Mouse (Mus musculus) hindbrain, embryonic 13.5 days (tissue): ENCODE data around the gene Celf2. TPM values are rescaled to one million over a fixed set of nuclear protein-coding genes. Genes with fewer than 3 reads are reported as not detected.

Experiments used
- ATAC-seq: fragments of 200-750 bp; cut with Nextera tagmentation; 2 replicates; pipeline ENCODE4 v1.8.0; 2017; ENCODE audit warnings: moderate TSS enrichment; ENCODE audit not compliant: low FRiP score
- H3K27ac ChIP-seq: fragments of 300-500 bp; sonication (generic); 2 replicates; pipeline ENCODE4 v1.5.1; 2015; ENCODE audit warnings: inconsistent platforms, mild to moderate bottlenecking, moderate library complexity
- H3K27me3 ChIP-seq: fragments of 300-500 bp; sonication (generic); 2 replicates; pipeline ENCODE4 v1.6.1; 2015; ENCODE audit warnings: mild to moderate bottlenecking, inconsistent platforms
- H3K36me3 ChIP-seq: fragments of 300-500 bp; sonication (generic); 2 replicates; pipeline ENCODE4 v1.6.1; 2015; ENCODE audit warnings: mild to moderate bottlenecking, inconsistent platforms
- H3K4me1 ChIP-seq: fragments of 300-500 bp; sonication (generic); replicated peaks from 2 replicates; pipeline ENCODE4 v1.6.1; 2015; ENCODE audit warnings: inconsistent platforms
- H3K4me2 ChIP-seq: fragments of 300-500 bp; sonication (generic); 2 replicates; pipeline ENCODE4 v1.6.1; 2015; ENCODE audit warnings: inconsistent platforms, mild to moderate bottlenecking, moderate library complexity
- H3K4me3 ChIP-seq: fragments of 300-500 bp; sonication (generic); 2 replicates; pipeline ENCODE4 v1.5.1; 2015; ENCODE audit warnings: mild to moderate bottlenecking, inconsistent platforms
- H3K9ac ChIP-seq: fragments of 300-500 bp; sonication (generic); 2 replicates; pipeline ENCODE4 v1.6.1; 2015; ENCODE audit warnings: mild to moderate bottlenecking, inconsistent platforms
- H3K9me3 ChIP-seq: fragments of 300-500 bp; sonication (generic); 2 replicates; pipeline ENCODE4 v1.6.1; 2016; ENCODE audit warnings: inconsistent platforms
- WGBS: fragments of 180-500 bp; shearing (Covaris S2); methylation state at CpG from one replicate; pipeline ENCODE4 v1.1.7; 2015; 5-methylcytosine and 5-hydroxymethylcytosine counted together
- polyA plus RNA-seq: library from polyadenylated mRNA; unstranded; fragments of >200 nt; fragmentation: Nextera tagmentation; extraction: Ambion mirVana; gene quantifications from 2 replicates; pipeline ENCODE4 v1.2.1, GENCODE M21; 2015

Gene Celf2
- polyA plus RNA-seq, 1 experiment from 2014 or later, result 164 TPM

DNA sequence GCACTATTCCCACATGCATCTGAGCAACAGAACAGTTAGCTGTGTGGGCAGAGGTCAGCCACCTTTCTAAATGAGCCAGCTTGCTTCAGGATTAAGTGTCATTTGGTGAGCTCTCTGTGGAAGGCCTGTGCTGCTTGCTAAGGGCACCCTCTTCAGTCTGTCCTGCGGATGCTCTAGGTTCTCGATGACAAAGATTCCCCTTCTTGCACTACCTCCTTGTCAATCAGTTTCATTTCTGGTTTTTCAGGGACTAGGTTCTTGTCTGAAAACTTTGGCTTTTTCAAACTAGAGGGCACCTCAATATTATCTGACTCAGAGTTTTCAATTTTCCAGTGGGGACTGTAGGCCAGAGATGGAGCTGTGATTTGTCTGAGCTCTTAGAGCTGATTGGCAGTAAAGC, 949.8 kb downstream of the Celf2 start:
- no peak for ATAC-seq
- Histone ChIP-seq H3K4me1 (no peaks in the 10 kb centered on the region), H3K36me3 (peaks cover 15% of the 10 kb centered on the region), H3K4me3 (no peak overlapping the region), H3K27me3 (no peaks in the 10 kb centered on the region), H3K4me2 (no peak overlapping the region), H3K27ac (no peak overlapping the region), H3K9ac (no peak overlapping the region), H3K9me3 (no peaks in the 10 kb centered on the region)
- 93% methylated on average over 2 of the region's 2 CpGs for WGBS

DNA sequence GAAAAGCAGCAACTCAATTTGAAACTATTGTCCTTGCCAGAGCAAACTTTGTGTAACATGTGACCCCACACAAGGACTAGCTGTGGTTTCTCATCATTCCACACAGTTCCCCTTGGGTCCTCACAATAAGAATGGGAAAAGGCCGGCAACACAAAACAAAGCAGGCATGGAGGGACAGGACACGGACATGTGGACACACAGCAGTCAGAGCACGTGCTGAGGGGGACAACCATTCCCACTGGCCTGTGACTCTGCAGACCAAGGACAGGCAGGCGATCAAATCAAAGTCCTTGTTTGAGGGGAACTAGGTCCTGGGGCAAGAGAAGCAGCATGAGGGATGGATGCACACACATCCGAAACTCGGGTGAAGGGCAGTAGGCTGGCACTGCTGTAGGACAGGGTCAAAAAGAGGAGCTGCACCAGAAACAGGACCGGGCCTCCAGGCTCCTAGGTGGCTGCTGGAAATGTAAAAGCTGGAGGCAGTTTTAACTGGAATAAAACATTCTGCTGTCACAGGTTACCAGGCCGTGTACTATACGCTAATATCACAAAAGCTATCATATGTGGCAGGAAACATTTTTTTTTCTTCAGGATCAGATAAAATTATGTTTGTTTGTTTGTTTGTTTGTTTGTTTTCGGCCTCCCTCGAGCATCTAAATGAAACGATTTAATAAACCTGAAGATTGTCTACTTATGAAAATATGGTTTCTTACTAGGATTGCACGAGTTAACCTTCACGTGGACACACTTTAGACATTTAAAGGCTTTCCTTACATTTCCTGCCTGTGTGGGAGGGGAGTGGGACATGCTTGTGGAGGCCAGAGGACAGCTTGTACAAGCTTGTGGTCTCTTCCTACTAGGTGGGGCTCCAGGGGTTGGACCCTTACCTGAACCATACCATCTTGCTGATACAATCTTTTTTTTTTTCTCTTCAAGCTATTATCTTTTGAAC, 950.8 kb downstream of the Celf2 start:
- Histone ChIP-seq H3K4me3 (no peak overlapping the region), H3K4me1 (no peaks in the 10 kb centered on the region), H3K4me2 (no peak overlapping the region), H3K9ac (no peak overlapping the region), H3K36me3 (peaks cover 17% of the 10 kb centered on the region), H3K27me3 (no peaks in the 10 kb centered on the region), H3K27ac (no peak overlapping the region; the same call in 1 of the 2 replicates), H3K9me3 (no peaks in the 10 kb centered on the region)
- WGBS, result 83% methylated on average over 14 of the region's 14 CpGs
- no peak for ATAC-seq

DNA sequence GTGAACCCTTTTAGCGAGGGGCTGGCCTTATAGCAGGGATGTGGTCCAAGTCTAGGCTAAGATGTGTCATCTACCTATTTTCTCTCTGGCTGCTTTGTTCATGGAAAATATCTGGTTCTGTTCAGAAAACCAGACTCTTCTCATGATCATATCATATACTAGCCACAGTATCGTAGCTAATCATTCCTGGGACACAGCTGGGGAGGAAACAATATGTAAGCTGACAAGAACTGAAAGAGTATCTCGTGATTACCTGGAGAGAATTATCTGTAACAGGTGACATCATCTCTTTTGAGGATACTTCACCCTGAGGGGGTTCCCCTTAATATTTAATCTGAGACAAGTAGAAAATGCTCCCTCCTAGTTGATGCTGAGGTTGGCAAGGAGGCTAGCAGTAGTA, 951.6 kb downstream of the Celf2 start:
- no peak for ATAC-seq
- no peaks in the 10 kb centered on the region for H3K9me3 ChIP-seq
- H3K4me3 ChIP-seq, result no peak overlapping the region
- no peak overlapping the region for H3K27ac ChIP-seq
- H3K27me3 ChIP-seq, result no peaks in the 10 kb centered on the region
- no peaks in the 10 kb centered on the region for H3K4me1 ChIP-seq
- no peak overlapping the region for H3K9ac ChIP-seq
- WGBS, result 77% methylated on average over 3 of the region's 3 CpGs
- no peak overlapping the region for H3K4me2 ChIP-seq
- peaks cover 21% of the 10 kb centered on the region for H3K36me3 ChIP-seq

- ATAC-seq, result no peak
- H3K4me1 ChIP-seq, result no peaks in the 10 kb centered on the region
- no peak overlapping the region for H3K4me3 ChIP-seq
- peaks cover 21% of the 10 kb centered on the region for H3K36me3 ChIP-seq
- WGBS, result 99% methylated on average over 2 of the region's 2 CpGs
- no peak overlapping the region for H3K9ac ChIP-seq
- no peak overlapping the region for H3K4me2 ChIP-seq
- H3K27ac ChIP-seq, result no peak overlapping the region
- no peaks in the 10 kb centered on the region for H3K27me3 ChIP-seq
- no peaks in the 10 kb centered on the region for H3K9me3 ChIP-seq
Observed at GRCm38 (mm10) chr2:6556913-6557312, 952.5 kb downstream of the Celf2 start.

DNA sequence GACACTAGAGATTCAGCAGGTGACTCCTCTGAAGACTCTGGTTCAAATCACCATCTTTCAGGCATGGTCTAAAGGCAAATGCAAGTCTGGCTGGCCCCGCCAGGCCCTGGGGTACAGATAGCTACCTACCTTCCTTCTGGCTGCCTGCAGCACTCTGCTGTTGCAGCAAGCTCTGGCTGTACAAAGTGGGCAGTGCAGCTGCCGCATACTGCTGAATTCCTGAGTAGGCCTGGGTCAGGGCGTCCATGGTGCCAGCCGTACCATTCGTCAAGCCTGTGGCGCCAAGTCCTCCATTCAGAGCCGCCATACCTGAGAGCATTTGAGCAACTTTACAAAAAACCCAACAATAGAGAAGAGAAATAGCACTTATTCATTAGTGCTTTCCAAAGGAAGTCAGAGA, 955.7 kb downstream of the Celf2 start:
- Histone ChIP-seq H3K4me3 (no peak overlapping the region), H3K4me1 (no peaks in the 10 kb centered on the region), H3K9ac (no peak overlapping the region), H3K27me3 (no peaks in the 10 kb centered on the region), H3K27ac (no peak overlapping the region), H3K9me3 (no peaks in the 10 kb centered on the region), H3K4me2 (no peak overlapping the region), H3K36me3 (peaks cover 13% of the 10 kb centered on the region)
- 49% methylated on average over 7 of the region's 7 CpGs for WGBS
- ATAC-seq, result no peak

DNA sequence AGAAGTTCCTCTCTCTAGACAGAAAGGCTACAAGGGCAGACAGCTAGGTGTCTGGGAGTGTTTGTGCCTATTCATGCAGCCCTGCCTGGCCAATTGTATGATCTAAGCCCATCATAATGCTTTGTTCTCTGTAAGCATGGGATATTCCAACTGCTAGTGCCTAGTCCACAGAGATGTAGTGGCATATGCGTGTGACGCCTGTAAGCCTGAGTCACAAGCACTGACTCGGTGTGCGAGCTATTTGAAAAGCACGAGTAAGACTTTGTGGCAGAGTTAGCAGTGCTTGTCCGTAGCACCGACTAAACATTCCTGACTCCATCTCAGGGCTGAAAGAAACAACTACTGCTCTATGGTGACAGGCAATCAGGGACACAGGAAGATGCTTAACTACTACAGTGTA, 960.1 kb downstream of the Celf2 start:
- Histone ChIP-seq H3K27ac (no peak overlapping the region), H3K4me3 (no peak overlapping the region), H3K9me3 (no peaks in the 10 kb centered on the region), H3K4me1 (peaks cover 23% of the 10 kb centered on the region), H3K36me3 (peaks cover 16% of the 10 kb centered on the region), H3K4me2 (no peak overlapping the region), H3K27me3 (no peaks in the 10 kb centered on the region), H3K9ac (no peak overlapping the region)
- WGBS, result 88% methylated on average over 7 of the region's 7 CpGs
- no peak for ATAC-seq

DNA sequence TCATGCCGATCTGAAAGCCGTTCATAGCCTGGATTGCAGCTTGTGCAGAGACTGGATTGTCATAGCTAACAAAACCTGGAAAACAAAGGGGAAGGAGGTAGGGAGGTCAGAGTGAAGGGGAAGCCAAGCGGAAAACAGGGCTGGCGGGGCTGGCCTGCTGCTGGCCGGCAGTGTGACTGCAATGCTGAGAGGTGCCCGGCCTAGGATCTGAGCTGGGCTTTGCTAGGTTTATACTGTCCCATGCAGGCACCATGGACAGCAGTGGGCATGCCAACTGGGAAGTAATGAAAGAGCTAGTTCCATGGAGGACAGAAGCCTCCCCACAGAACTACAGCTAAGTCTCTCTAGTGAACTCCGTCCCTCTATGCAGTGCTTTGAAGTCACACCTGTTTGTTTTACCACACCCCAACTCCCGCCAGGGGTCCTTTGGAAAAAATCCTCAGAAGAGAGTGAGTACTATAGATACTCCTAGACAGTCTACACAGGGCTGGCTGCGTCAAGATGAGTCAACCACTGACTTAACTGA, 962.2 kb downstream of the Celf2 start:
- WGBS, result 17% methylated on average over 9 of the region's 9 CpGs

GRCm38 (mm10) chr2:6546462-6547138, 962.8 kb downstream of the Celf2 start:
- 0 out of 2 replicates have a peak, but pooled peaks have one; percentile 37 for ATAC-seq
- H3K4me1 ChIP-seq, result peaks cover 23% of the 10 kb centered on the region
- peak overlapping the region; percentile 43 for H3K9ac ChIP-seq
- 28% methylated on average over 14 of the region's 14 CpGs for WGBS
- H3K9me3 ChIP-seq, result no peaks in the 10 kb centered on the region
- peaks cover 9% of the 10 kb centered on the region for H3K36me3 ChIP-seq
- H3K4me2 ChIP-seq, result no peak overlapping the region
- H3K27ac ChIP-seq, result peak overlapping the region; percentile 76
- H3K4me3 ChIP-seq, result no peak overlapping the region
- no peaks in the 10 kb centered on the region for H3K27me3 ChIP-seq

More for the DNA sequence above, 962.2 kb downstream of the Celf2 start:
- H3K27ac ChIP-seq, result peak overlapping the region; percentile 76
- ATAC-seq, result peak; percentile 83
- peak overlapping the region; percentile 43 for H3K9ac ChIP-seq
- H3K27me3 ChIP-seq, result no peaks in the 10 kb centered on the region
- peaks cover 9% of the 10 kb centered on the region for H3K36me3 ChIP-seq
- peaks cover 23% of the 10 kb centered on the region for H3K4me1 ChIP-seq
- no peak overlapping the region for H3K4me2 ChIP-seq
- H3K9me3 ChIP-seq, result no peaks in the 10 kb centered on the region
- H3K4me3 ChIP-seq, result no peak overlapping the region

GRCm38 (mm10) chr2:6545127-6545931, 964.0 kb downstream of the Celf2 start:
- no peak for ATAC-seq
- Histone ChIP-seq H3K27me3 (no peaks in the 10 kb centered on the region), H3K4me3 (no peak overlapping the region), H3K4me1 (peaks cover 26% of the 10 kb centered on the region), H3K9me3 (no peaks in the 10 kb centered on the region), H3K27ac (peak overlapping the region; percentile 6; the same call in 1 of the 2 replicates), H3K4me2 (no peak overlapping the region), H3K36me3 (peaks cover 20% of the 10 kb centered on the region), H3K9ac (no peak overlapping the region)
- 27% methylated on average over 10 of the region's 10 CpGs for WGBS

DNA sequence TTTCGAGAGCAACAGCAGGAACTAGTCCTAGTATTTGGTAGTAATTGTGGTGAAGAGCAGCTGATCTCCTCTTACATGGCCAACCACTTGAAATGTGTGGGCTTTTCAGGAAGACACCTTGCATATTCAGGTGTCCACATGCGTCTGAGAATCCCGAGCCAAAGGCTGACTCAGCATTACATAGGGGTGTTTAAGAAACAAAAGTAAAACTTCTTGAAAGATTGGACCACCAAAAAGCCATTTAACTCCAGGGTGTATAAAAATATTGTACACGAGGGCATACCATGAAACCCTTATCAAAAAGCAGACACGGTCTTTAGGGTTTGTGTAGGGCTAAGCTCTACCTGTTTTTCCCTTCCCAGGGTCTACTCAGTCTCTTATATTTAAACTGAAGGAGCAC, 965.7 kb downstream of the Celf2 start:
- no peak overlapping the region for H3K27ac ChIP-seq
- no peaks in the 10 kb centered on the region for H3K9me3 ChIP-seq
- ATAC-seq, result no peak
- H3K27me3 ChIP-seq, result no peaks in the 10 kb centered on the region
- 94% methylated on average over 5 of the region's 5 CpGs for WGBS
- H3K9ac ChIP-seq, result no peak overlapping the region
- no peak overlapping the region for H3K4me2 ChIP-seq
- no peak overlapping the region for H3K4me3 ChIP-seq
- peaks cover 26% of the 10 kb centered on the region for H3K4me1 ChIP-seq
- H3K36me3 ChIP-seq, result peaks cover 14% of the 10 kb centered on the region

DNA sequence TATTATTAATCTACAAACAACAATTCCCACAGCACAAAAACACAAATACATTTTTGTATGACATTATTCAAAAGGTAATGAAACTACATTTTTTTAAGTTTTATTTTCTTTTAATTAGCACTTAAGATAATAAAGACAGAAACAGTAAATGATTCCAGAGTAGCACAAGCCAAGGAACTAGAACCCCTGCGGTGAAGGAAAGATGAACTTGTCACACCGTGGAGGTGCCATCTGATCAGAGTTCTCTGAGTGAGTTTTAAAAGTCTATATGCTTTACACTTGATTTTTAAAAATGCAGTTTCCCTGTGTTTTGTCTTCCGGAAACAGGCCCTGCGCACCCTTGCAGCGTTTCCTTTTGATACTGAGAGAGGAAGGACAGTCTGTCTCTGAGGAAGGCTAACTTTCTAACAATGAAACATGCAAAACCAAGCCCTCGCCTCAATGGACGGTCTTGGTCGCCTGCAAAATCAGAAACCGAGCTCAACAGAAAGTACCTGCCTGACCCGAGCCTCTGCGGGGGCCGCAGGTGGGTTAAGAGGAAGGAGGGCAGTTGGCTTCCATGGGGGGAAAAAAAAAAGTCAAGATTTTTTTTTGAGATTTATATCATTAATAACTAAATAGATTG, 966.7 kb downstream of the Celf2 start:
- H3K27me3 ChIP-seq, result no peaks in the 10 kb centered on the region
- no peak overlapping the region for H3K27ac ChIP-seq
- no peaks in the 10 kb centered on the region for H3K9me3 ChIP-seq
- WGBS, result 91% methylated on average over 12 of the region's 12 CpGs
- H3K9ac ChIP-seq, result no peak overlapping the region
- no peak overlapping the region for H3K4me3 ChIP-seq
- no peak overlapping the region for H3K4me2 ChIP-seq
- no peak for ATAC-seq
- peaks cover 28% of the 10 kb centered on the region for H3K4me1 ChIP-seq
- H3K36me3 ChIP-seq, result peaks cover 11% of the 10 kb centered on the region
